Mouse (Mus musculus) stomach, embryonic 15.5 days (tissue): ENCODE measurements around the gene Doc2b. TPM values are rescaled to one million over a fixed set of nuclear protein-coding genes. Genes with fewer than 3 reads are reported as not detected.

Experiments used
- ATAC-seq: fragments of 200-750 bp; cut with Nextera tagmentation; 2 replicates; pipeline ENCODE4 v1.8.0; 2017; ENCODE audit warnings: low read depth, moderate number of reproducible peaks, moderate TSS enrichment; ENCODE audit not compliant: insufficient read depth, low FRiP score
- H3K27ac ChIP-seq: fragments of 300-500 bp; sonication (generic); 2 replicates; pipeline ENCODE4 v1.5.1; 2015; ENCODE audit warnings: mild to moderate bottlenecking, inconsistent platforms
- H3K27me3 ChIP-seq: fragments of 300-500 bp; sonication (generic); replicated peaks from 2 replicates; pipeline ENCODE4 v1.6.1; 2015; ENCODE audit warnings: inconsistent platforms
- H3K36me3 ChIP-seq: fragments of 300-500 bp; sonication (generic); 2 replicates; pipeline ENCODE4 v1.6.1; 2015; ENCODE audit warnings: inconsistent platforms
- H3K4me1 ChIP-seq: fragments of 300-500 bp; sonication (generic); 2 replicates; pipeline ENCODE4 v1.6.1; 2015; ENCODE audit warnings: inconsistent platforms
- H3K4me2 ChIP-seq: fragments of 300-500 bp; sonication (generic); 2 replicates; pipeline ENCODE4 v1.6.1; 2015; ENCODE audit warnings: mild to moderate bottlenecking, inconsistent platforms
- H3K4me3 ChIP-seq: fragments of 300-500 bp; sonication (generic); replicated peaks from 2 replicates; pipeline ENCODE4 v1.5.1; 2015; ENCODE audit warnings: inconsistent platforms
- H3K9ac ChIP-seq: fragments of 300-500 bp; sonication (generic); 2 replicates; pipeline ENCODE4 v1.6.1; 2015; ENCODE audit warnings: inconsistent platforms
- H3K9me3 ChIP-seq: fragments of 300-500 bp; sonication (generic); 2 replicates; pipeline ENCODE4 v1.6.1; 2016; ENCODE audit warnings: inconsistent platforms
- WGBS: fragments of 180-500 bp; shearing (Covaris S2); methylation state at CpG from one replicate; pipeline ENCODE4 v1.1.7; 2015; 5-methylcytosine and 5-hydroxymethylcytosine counted together
- polyA plus RNA-seq: library from polyadenylated mRNA; unstranded; fragments of >200 nt; fragmentation: Nextera tagmentation; extraction: Ambion mirVana; gene quantifications from 2 replicates; pipeline ENCODE4 v1.2.1, GENCODE M21; 2015

Gene Doc2b
- polyA plus RNA-seq, 1 experiment from 2014 or later, result 1.4 TPM

GRCm38 (mm10) chr11:75813085-75813484, 17.2 kb upstream of the Doc2b start:
- ATAC-seq, result no peak
- H3K9me3 ChIP-seq, result no peaks in the 10 kb centered on the region
- H3K4me3 ChIP-seq, result no peak overlapping the region
- no peak overlapping the region for H3K9ac ChIP-seq
- no peaks in the 10 kb centered on the region for H3K27me3 ChIP-seq
- WGBS, result 53% methylated on average over 10 of the region's 10 CpGs
- peaks cover 23% of the 10 kb centered on the region for H3K4me1 ChIP-seq
- no peak overlapping the region for H3K4me2 ChIP-seq
- H3K27ac ChIP-seq, result peak overlapping the region; percentile 96
- no peaks in the 10 kb centered on the region for H3K36me3 ChIP-seq

GRCm38 (mm10) chr11:75811900-75812299, 16.1 kb upstream of the Doc2b start:
- Histone ChIP-seq H3K27ac (peak overlapping the region; percentile 96), H3K36me3 (no peaks in the 10 kb centered on the region), H3K9me3 (no peaks in the 10 kb centered on the region), H3K4me3 (no peak overlapping the region), H3K9ac (no peak overlapping the region), H3K27me3 (no peaks in the 10 kb centered on the region), H3K4me2 (peak overlapping the region; percentile 23; the same call in 1 of the 2 replicates), H3K4me1 (peaks cover 30% of the 10 kb centered on the region)
- 1% methylated on average over 3 of the region's 3 CpGs for WGBS
- peak; percentile 89 for ATAC-seq

GRCm38 (mm10) chr11:75810526-75810925, 14.7 kb upstream of the Doc2b start:
- no peak overlapping the region for H3K4me2 ChIP-seq
- H3K4me3 ChIP-seq, result no peak overlapping the region
- H3K9ac ChIP-seq, result no peak overlapping the region
- WGBS, result 84% methylated on average over 3 of the region's 3 CpGs
- no peaks in the 10 kb centered on the region for H3K36me3 ChIP-seq
- no peaks in the 10 kb centered on the region for H3K27me3 ChIP-seq
- H3K9me3 ChIP-seq, result no peaks in the 10 kb centered on the region
- H3K4me1 ChIP-seq, result peaks cover 30% of the 10 kb centered on the region
- peak overlapping the region; percentile 44; the same call in 1 of the 2 replicates for H3K27ac ChIP-seq
- no peak for ATAC-seq

GRCm38 (mm10) chr11:75807486-75807885, 11.6 kb upstream of the Doc2b start:
- no peaks in the 10 kb centered on the region for H3K27me3 ChIP-seq
- H3K36me3 ChIP-seq, result no peaks in the 10 kb centered on the region
- no peaks in the 10 kb centered on the region for H3K9me3 ChIP-seq
- WGBS, result 32% methylated on average over 5 of the region's 5 CpGs
- ATAC-seq, result no peak
- H3K4me2 ChIP-seq, result no peak overlapping the region
- H3K4me3 ChIP-seq, result no peak overlapping the region
- no peak overlapping the region for H3K9ac ChIP-seq
- 0 out of 2 replicates have a peak overlapping the region, but pooled peaks have one; percentile 31 for H3K27ac ChIP-seq
- peaks cover 18% of the 10 kb centered on the region for H3K4me1 ChIP-seq

GRCm38 (mm10) chr11:75801771-75802550, 6.1 kb upstream of the Doc2b start:
- no peak overlapping the region for H3K27ac ChIP-seq
- H3K27me3 ChIP-seq, result 0 out of 2 replicates have a peak, but pooled peaks cover 6% of the 10 kb centered on the region
- 59% methylated on average over 7 of the region's 7 CpGs for WGBS
- H3K4me1 ChIP-seq, result no peaks in the 10 kb centered on the region; the same call in 1 of the 2 replicates
- no peaks in the 10 kb centered on the region for H3K9me3 ChIP-seq
- no peaks in the 10 kb centered on the region for H3K36me3 ChIP-seq
- H3K9ac ChIP-seq, result no peak overlapping the region
- H3K4me2 ChIP-seq, result no peak overlapping the region
- no peak for ATAC-seq
- no peak overlapping the region for H3K4me3 ChIP-seq

- Histone ChIP-seq H3K4me3 (no peak overlapping the region), H3K27me3 (0 out of 2 replicates have a peak, but pooled peaks cover 6% of the 10 kb centered on the region), H3K4me1 (no peaks in the 10 kb centered on the region; the same call in 1 of the 2 replicates), H3K4me2 (no peak overlapping the region), H3K27ac (no peak overlapping the region), H3K36me3 (no peaks in the 10 kb centered on the region), H3K9ac (no peak overlapping the region), H3K9me3 (no peaks in the 10 kb centered on the region)
- ATAC-seq, result no peak
- WGBS, result 80% methylated on average over 4 of the region's 4 CpGs
These were observed 5.5 kb upstream of the Doc2b start for GRCm38 (mm10) chr11:75801369-75801768.

- no peak overlapping the region for H3K27ac ChIP-seq
- no peaks in the 10 kb centered on the region for H3K9me3 ChIP-seq
- H3K27me3 ChIP-seq, result peaks cover 25% of the 10 kb centered on the region
- peak overlapping the region; percentile 72; the same call in 1 of the 2 replicates for H3K4me2 ChIP-seq
- H3K9ac ChIP-seq, result no peak overlapping the region
- peaks cover 11% of the 10 kb centered on the region; the same call in 1 of the 2 replicates for H3K4me1 ChIP-seq
- WGBS, result 63% methylated on average over 13 of the region's 13 CpGs
- H3K4me3 ChIP-seq, result no peak overlapping the region
- no peaks in the 10 kb centered on the region for H3K36me3 ChIP-seq
- ATAC-seq, result no peak; the same call in 1 of the 2 replicates
These were observed 842 bp upstream of the Doc2b start for GRCm38 (mm10) chr11:75796536-75797246.

- Histone ChIP-seq H3K27ac (no peak overlapping the region), H3K36me3 (no peaks in the 10 kb centered on the region), H3K4me1 (peaks cover 11% of the 10 kb centered on the region; the same call in 1 of the 2 replicates), H3K4me2 (peak overlapping the region; percentile 72), H3K9me3 (no peaks in the 10 kb centered on the region), H3K4me3 (peak overlapping the region; percentile 46), H3K27me3 (peaks cover 25% of the 10 kb centered on the region), H3K9ac (0 out of 2 replicates have a peak overlapping the region, but pooled peaks have one; percentile 1)
- ATAC-seq, result no peak
- 3% methylated on average over 37 of the region's 42 CpGs for WGBS
These were observed 570 bp downstream of the Doc2b start for GRCm38 (mm10) chr11:75795321-75795636.

- Histone ChIP-seq H3K4me1 (peaks cover 11% of the 10 kb centered on the region; the same call in 1 of the 2 replicates), H3K9me3 (no peaks in the 10 kb centered on the region), H3K4me3 (peak overlapping the region; percentile 46), H3K27me3 (peaks cover 25% of the 10 kb centered on the region), H3K27ac (no peak overlapping the region), H3K4me2 (peak overlapping the region; percentile 72), H3K36me3 (no peaks in the 10 kb centered on the region), H3K9ac (peak overlapping the region; percentile 1; the same call in 1 of the 2 replicates)
- WGBS, result 8% methylated on average over 43 of the region's 45 CpGs
- ATAC-seq, result no peak
These were observed 1.1 kb downstream of the Doc2b start for GRCm38 (mm10) chr11:75794602-75795320.

- WGBS, result 61% methylated on average over 5 of the region's 5 CpGs
- Histone ChIP-seq H3K36me3 (no peaks in the 10 kb centered on the region), H3K4me1 (0 out of 2 replicates have a peak, but pooled peaks cover 11% of the 10 kb centered on the region), H3K4me2 (no peak overlapping the region), H3K27me3 (peaks cover 25% of the 10 kb centered on the region), H3K9me3 (no peaks in the 10 kb centered on the region), H3K4me3 (no peak overlapping the region), H3K27ac (no peak overlapping the region), H3K9ac (no peak overlapping the region)
- ATAC-seq, result no peak
These were observed 2.5 kb downstream of the Doc2b start for GRCm38 (mm10) chr11:75793351-75793750.

GRCm38 (mm10) chr11:75792535-75792934, 3.3 kb downstream of the Doc2b start:
- Histone ChIP-seq H3K27me3 (peaks cover 25% of the 10 kb centered on the region), H3K4me2 (no peak overlapping the region), H3K9ac (no peak overlapping the region), H3K4me3 (no peak overlapping the region), H3K9me3 (no peaks in the 10 kb centered on the region), H3K27ac (no peak overlapping the region), H3K4me1 (0 out of 2 replicates have a peak, but pooled peaks cover 11% of the 10 kb centered on the region), H3K36me3 (no peaks in the 10 kb centered on the region)
- ATAC-seq, result no peak
- WGBS, result 74% methylated on average over 5 of the region's 5 CpGs
